Mouse (Mus musculus): Measurements from ENCODE around the gene Npb. TPM values are rescaled to one million over a fixed set of nuclear protein-coding genes. Genes with fewer than 3 reads are reported as not detected.

Npb gene
- polyA plus RNA-seq, 1 experiment from 2014 or later = 2.2 TPM

- Histone ChIP-seq H3K4me3 (no peak overlapping the region), H3K36me3 (no peaks in the 10 kb centered on the region), H3K27me3 (peaks cover 13% of the 10 kb centered on the region), H3K9me3 (no peaks in the 10 kb centered on the region), H3K9ac (no peak overlapping the region), H3K4me1 (peaks cover 21% of the 10 kb centered on the region), H3K4me2 (no peak overlapping the region), H3K27ac (no peak overlapping the region)
- WGBS = 79% methylated on average over 35 of the region's 35 CpGs
- no peak for ATAC-seq (ENCODE audit: insufficient number of reproducible peaks, low FRiP score, low TSS enrichment, low read depth)
Observed at GRCm38 (mm10) chr11:120647047-120647830, 39.0 kb downstream of the Npb start.

- Histone ChIP-seq H3K27me3 (peaks cover 13% of the 10 kb centered on the region), H3K4me2 (peak within 1 kb of the TSS; percentile 20; the same call in 1 of the 2 replicates), H3K36me3 (no peaks in the 10 kb centered on the region), H3K4me3 (no peak within 1 kb of the TSS), H3K9me3 (no peaks in the 10 kb centered on the region), H3K9ac (no peak within 1 kb of the TSS), H3K27ac (no peak within 1 kb of the TSS), H3K4me1 (peaks cover 13% of the 10 kb centered on the region)
- no peak for ATAC-seq (ENCODE audit: insufficient number of reproducible peaks, low FRiP score, low TSS enrichment, low read depth)
- 4% methylated on average over 13 of the region's 13 CpGs for WGBS
Observed at GRCm38 (mm10) chr11:120648001-120648476, 39.8 kb downstream of the Npb start, which contains the start of gene Myadml2. Myadml2 (minus strand) TSS chr11:120648158.

- H3K36me3 ChIP-seq = no peaks in the 10 kb centered on the region
- H3K27me3 ChIP-seq = peaks cover 19% of the 10 kb centered on the region
- H3K4me1 ChIP-seq = peaks cover 7% of the 10 kb centered on the region
- no peak overlapping the region for H3K27ac ChIP-seq
- no peak overlapping the region for H3K9ac ChIP-seq
- no peak overlapping the region for H3K4me3 ChIP-seq
- no peaks in the 10 kb centered on the region for H3K9me3 ChIP-seq
- no peak for ATAC-seq (ENCODE audit: insufficient number of reproducible peaks, low FRiP score, low TSS enrichment, low read depth)
- no peak overlapping the region for H3K4me2 ChIP-seq
- 77% methylated on average over 3 of the region's 3 CpGs for whole genome bisulfite sequencing
Observed at GRCm38 (mm10) chr11:120651872-120652271, 43.6 kb downstream of the Npb start.

- Histone ChIP-seq H3K27ac (no peak overlapping the region), H3K27me3 (peaks cover 33% of the 10 kb centered on the region), H3K9me3 (no peaks in the 10 kb centered on the region), H3K4me2 (no peak overlapping the region), H3K36me3 (no peaks in the 10 kb centered on the region), H3K4me1 (peaks cover 9% of the 10 kb centered on the region), H3K4me3 (no peak overlapping the region), H3K9ac (no peak overlapping the region)
- WGBS = 70% methylated on average over 3 of the region's 3 CpGs
- ATAC-seq (ENCODE audit: insufficient number of reproducible peaks, low FRiP score, low TSS enrichment, low read depth) = no peak
Observed at GRCm38 (mm10) chr11:120654741-120655140, 46.5 kb downstream of the Npb start.

DNA sequence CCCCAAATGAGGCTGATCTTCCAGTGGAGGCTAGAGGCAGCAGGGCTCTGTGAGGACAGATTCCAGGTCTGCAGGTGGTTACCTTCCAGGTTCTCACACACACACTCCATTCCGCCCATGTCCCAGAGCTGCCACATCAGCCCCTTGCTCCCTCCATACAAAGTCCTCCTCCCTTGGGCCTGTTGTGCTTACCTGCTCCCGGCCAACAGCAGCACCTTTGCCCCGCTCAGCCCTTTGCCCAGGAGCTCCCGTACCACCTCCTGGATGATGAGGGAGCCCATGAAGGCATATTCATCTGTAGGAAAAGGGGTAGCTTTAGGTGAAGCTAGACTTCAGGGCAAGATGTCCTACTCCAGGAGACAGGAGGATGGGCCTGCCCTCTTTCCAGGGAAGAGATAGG lies 49.0 kb downstream of the Npb start:
- Histone ChIP-seq H3K4me1 (peaks cover 25% of the 10 kb centered on the region), H3K4me3 (no peak overlapping the region), H3K4me2 (no peak overlapping the region), H3K27me3 (peaks cover 59% of the 10 kb centered on the region), H3K27ac (no peak overlapping the region), H3K36me3 (no peaks in the 10 kb centered on the region), H3K9ac (no peak overlapping the region), H3K9me3 (no peaks in the 10 kb centered on the region)
- 81% methylated on average over 4 of the region's 4 CpGs for WGBS
- no peak for ATAC-seq (ENCODE audit: insufficient number of reproducible peaks, low FRiP score, low TSS enrichment, low read depth)

Small RNA genes within 50 kb of the gene (microRNA-seq; reads per million reads assigned to microRNA genes)
- not detected for gene Mir6936

Other genes with a start within 250 kb of the Npb start
- 0.31 and 0.79 TPM in 2 replicates for gene Fscn2, start 246.9 kb upstream of the Npb start, polyA plus RNA-seq (2015; fragmentation: Nextera tagmentation; extraction: Ambion mirVana)
- 33.1 and 33.3 TPM in 2 replicates for gene Faap100, start 229.7 kb upstream of the Npb start, polyA plus RNA-seq (2015; fragmentation: Nextera tagmentation; extraction: Ambion mirVana)
- 28.8 and 30.8 TPM in 2 replicates for gene Nploc4, start 170.8 kb upstream of the Npb start, polyA plus RNA-seq (2015; fragmentation: Nextera tagmentation; extraction: Ambion mirVana)
- gene Tspan10, start 165.8 kb upstream of the Npb start, polyA plus RNA-seq (2015; fragmentation: Nextera tagmentation; extraction: Ambion mirVana) = 0.28 and 0.43 TPM in 2 replicates
- gene Pde6g, start 155.0 kb upstream of the Npb start, polyA plus RNA-seq (2015; fragmentation: Nextera tagmentation; extraction: Ambion mirVana) = 0.17 and 0.52 TPM in 2 replicates
- 13.1 and 14.4 TPM in 2 replicates for gene Oxld1, start 150.4 kb upstream of the Npb start, polyA plus RNA-seq (2015; fragmentation: Nextera tagmentation; extraction: Ambion mirVana)
- gene Ccdc137, start 150.4 kb upstream of the Npb start, polyA plus RNA-seq (2015; fragmentation: Nextera tagmentation; extraction: Ambion mirVana) = 32.4 and 34.1 TPM in 2 replicates
- gene Arl16, start 140.9 kb upstream of the Npb start, polyA plus RNA-seq (2015; fragmentation: Nextera tagmentation; extraction: Ambion mirVana) = 50.5 and 53.8 TPM in 2 replicates
- gene Mrpl12, start 123.9 kb upstream of the Npb start, polyA plus RNA-seq (2015; fragmentation: Nextera tagmentation; extraction: Ambion mirVana) = 113 and 121 TPM in 2 replicates
- gene Slc25a10, start 116.6 kb upstream of the Npb start, polyA plus RNA-seq (2015; fragmentation: Nextera tagmentation; extraction: Ambion mirVana) = 36.7 and 36.9 TPM in 2 replicates
- 3.5 and 4.4 TPM in 2 replicates for gene Gcgr, start 77.8 kb upstream of the Npb start, polyA plus RNA-seq (2015; fragmentation: Nextera tagmentation; extraction: Ambion mirVana)
- 237 and 239 TPM in 2 replicates for gene Mcrip1, start 58.8 kb upstream of the Npb start, polyA plus RNA-seq (2015; fragmentation: Nextera tagmentation; extraction: Ambion mirVana)
- gene Ppp1r27, start 57.3 kb upstream of the Npb start, polyA plus RNA-seq (2015; fragmentation: Nextera tagmentation; extraction: Ambion mirVana) = 3.2 and 11.9 TPM in 2 replicates
- gene P4hb, start 35.2 kb upstream of the Npb start, polyA plus RNA-seq (2015; fragmentation: Nextera tagmentation; extraction: Ambion mirVana) = 1,021 and 1,099 TPM in 2 replicates
- 581 and 641 TPM in 2 replicates for gene Arhgdia, start 26.9 kb upstream of the Npb start, polyA plus RNA-seq (2015; fragmentation: Nextera tagmentation; extraction: Ambion mirVana)
- 342 and 405 TPM in 2 replicates for gene Alyref, start 10.1 kb upstream of the Npb start, polyA plus RNA-seq (2015; fragmentation: Nextera tagmentation; extraction: Ambion mirVana)
- 212 and 215 TPM in 2 replicates for gene Anapc11, start 10.1 kb upstream of the Npb start, polyA plus RNA-seq (2015; fragmentation: Nextera tagmentation; extraction: Ambion mirVana)
- 130 and 136 TPM in 2 replicates for gene Pcyt2, start 9.5 kb downstream of the Npb start, polyA plus RNA-seq (2015; fragmentation: Nextera tagmentation; extraction: Ambion mirVana)
- 32.9 and 33.4 TPM in 2 replicates for gene Sirt7, start 16.8 kb downstream of the Npb start, polyA plus RNA-seq (2015; fragmentation: Nextera tagmentation; extraction: Ambion mirVana)
- 26.6 and 32.9 TPM in 2 replicates for gene Mafg, start 25.1 kb downstream of the Npb start, polyA plus RNA-seq (2015; fragmentation: Nextera tagmentation; extraction: Ambion mirVana)
- 61.6 and 72.1 TPM in 2 replicates for gene Pycr1, start 35.3 kb downstream of the Npb start, polyA plus RNA-seq (2015; fragmentation: Nextera tagmentation; extraction: Ambion mirVana)
- gene Myadml2, start 39.7 kb downstream of the Npb start, polyA plus RNA-seq (2015; fragmentation: Nextera tagmentation; extraction: Ambion mirVana) = 0.61 and 4.0 TPM in 2 replicates
- gene Notum, start 52.7 kb downstream of the Npb start, polyA plus RNA-seq (2015; fragmentation: Nextera tagmentation; extraction: Ambion mirVana) = 4.8 and 5.4 TPM in 2 replicates
- gene Aspscr1, start 64.5 kb downstream of the Npb start, polyA plus RNA-seq (2015; fragmentation: Nextera tagmentation; extraction: Ambion mirVana) = 107 TPM in 2 replicates
- gene Cenpx, start 105.3 kb downstream of the Npb start, polyA plus RNA-seq (2015; fragmentation: Nextera tagmentation; extraction: Ambion mirVana) = 156 and 166 TPM in 2 replicates
- 63.7 and 65.9 TPM in 2 replicates for gene Lrrc45, start 105.4 kb downstream of the Npb start, polyA plus RNA-seq (2015; fragmentation: Nextera tagmentation; extraction: Ambion mirVana)
- gene Rac3, start 113.0 kb downstream of the Npb start, polyA plus RNA-seq (2015; fragmentation: Nextera tagmentation; extraction: Ambion mirVana) = 44.4 and 56.4 TPM in 2 replicates
- gene Dcxr, start 118.8 kb downstream of the Npb start, polyA plus RNA-seq (2015; fragmentation: Nextera tagmentation; extraction: Ambion mirVana) = 18.2 and 20.2 TPM in 2 replicates
- gene Cbr2, start 123.6 kb downstream of the Npb start, polyA plus RNA-seq (2015; fragmentation: Nextera tagmentation; extraction: Ambion mirVana) = 12.6 and 16.7 TPM in 2 replicates
- 2.3 and 3.5 TPM in 2 replicates for gene Hmga1b, start 154.3 kb downstream of the Npb start, polyA plus RNA-seq (2015; fragmentation: Nextera tagmentation; extraction: Ambion mirVana)
- 50.7 TPM in 2 replicates for gene Rfng, start 175.7 kb downstream of the Npb start, polyA plus RNA-seq (2015; fragmentation: Nextera tagmentation; extraction: Ambion mirVana)
- 205 and 207 TPM in 2 replicates for gene Gps1, start 175.8 kb downstream of the Npb start, polyA plus RNA-seq (2015; fragmentation: Nextera tagmentation; extraction: Ambion mirVana)
- gene Dus1l, start 187.9 kb downstream of the Npb start, polyA plus RNA-seq (2015; fragmentation: Nextera tagmentation; extraction: Ambion mirVana) = 59.0 and 61.9 TPM in 2 replicates
- gene Fasn, start 216.1 kb downstream of the Npb start, polyA plus RNA-seq (2015; fragmentation: Nextera tagmentation; extraction: Ambion mirVana) = 41.8 and 45.5 TPM in 2 replicates

Data from limb, embryonic 15.5 days (tissue).